Mouse (Mus musculus) thymus, postnatal 0 days (tissue): ENCODE measurements around the gene Celf1. TPM values are rescaled to one million over a fixed set of nuclear protein-coding genes. Genes with fewer than 3 reads are reported as not detected.

Experiments used
- DNase-seq: peaks from one replicate; pipeline ENCODE4 v3.0.0-alpha.2; 2015; ENCODE audit warnings: low spot score
- polyA plus RNA-seq: library from polyadenylated mRNA; unstranded; fragments of >200 nt; fragmentation: Nextera tagmentation; extraction: Ambion mirVana; gene quantifications from 2 replicates; pipeline ENCODE4 v1.2.1, GENCODE M21; 2015

The Celf1 gene
- polyA plus RNA-seq, 1 experiment from 2014 or later = 65.4 TPM

- DNase-seq = no peak
These were observed 121.8 kb downstream of the Celf1 start for GRCm38 (mm10) chr2:91061849-91062481.

GRCm38 (mm10) chr2:91062779-91063606 is 122.8 kb downstream of the Celf1 start:
- DNase-seq = no peak

GRCm38 (mm10) chr2:91064211-91064610 is 124.0 kb downstream of the Celf1 start:
- no peak for DNase-seq

GRCm38 (mm10) chr2:91065544-91065943 is 125.4 kb downstream of the Celf1 start:
- no peak for DNase-seq

- no peak for DNase-seq
These were observed 126.3 kb downstream of the Celf1 start for GRCm38 (mm10) chr2:91066455-91066854.

GRCm38 (mm10) chr2:91068162-91068871 is 128.1 kb downstream of the Celf1 start:
- no peak for DNase-seq

- no peak for DNase-seq
These were observed 128.6 kb downstream of the Celf1 start for GRCm38 (mm10) chr2:91068872-91069165.

Other genes starting within 250 kb of the Celf1 start
- gene Fnbp4, start 195.0 kb upstream of the Celf1 start, polyA plus RNA-seq = 58.6 and 82.8 TPM in 2 replicates
- gene Agbl2, start 157.7 kb upstream of the Celf1 start, polyA plus RNA-seq = 0.19 and 0.26 TPM in 2 replicates
- gene Mtch2, start 93.2 kb upstream of the Celf1 start, polyA plus RNA-seq = 140 and 150 TPM in 2 replicates
- gene C1qtnf4, start 54.5 kb upstream of the Celf1 start, polyA plus RNA-seq = 4.4 and 4.5 TPM in 2 replicates
- 30.8 and 31.8 TPM in 2 replicates for gene Kbtbd4, start 35.6 kb upstream of the Celf1 start, polyA plus RNA-seq
- 224 and 230 TPM in 2 replicates for gene Ndufs3, start 35.6 kb upstream of the Celf1 start, polyA plus RNA-seq
- gene Rapsn, start 95.2 kb downstream of the Celf1 start, polyA plus RNA-seq = 8.3 TPM in 2 replicates
- 302 and 307 TPM in 2 replicates for gene Psmc3, start 113.6 kb downstream of the Celf1 start, polyA plus RNA-seq
- gene Slc39a13, start 130.0 kb downstream of the Celf1 start, polyA plus RNA-seq = 15.1 and 16.4 TPM in 2 replicates
- 13.8 and 14.0 TPM in 2 replicates for gene Spi1, start 142.0 kb downstream of the Celf1 start, polyA plus RNA-seq
- gene Mybpc3, start 177.8 kb downstream of the Celf1 start, polyA plus RNA-seq = 0.18 and 0.36 TPM in 2 replicates
- 15.9 and 27.0 TPM in 2 replicates for gene Madd, start 243.5 kb downstream of the Celf1 start, polyA plus RNA-seq